Mouse (Mus musculus) lung, postnatal 0 days (tissue): ENCODE measurements around the gene Epb41l3. TPM values are rescaled to one million over a fixed set of nuclear protein-coding genes. Genes with fewer than 3 reads are reported as not detected.

Source experiments
- ATAC-seq: fragments of 200-750 bp; cut with Nextera tagmentation; 2 replicates; pipeline ENCODE4 v1.8.0; 2017; ENCODE audit warnings: moderate library complexity
- DNase-seq: peaks from one replicate; pipeline ENCODE4 v3.0.0-alpha.2; 2016; ENCODE audit warnings: low spot score
- H3K27ac ChIP-seq: fragments of 300-500 bp; sonication (generic); 2 replicates; pipeline ENCODE4 v1.5.1; 2014; ENCODE audit warnings: antibody characterized with exemption, mild to moderate bottlenecking, low read length, mixed read lengths
- H3K27me3 ChIP-seq: fragments of 300-500 bp; sonication (generic); replicated peaks from 2 replicates; pipeline ENCODE4 v1.6.1; 2014; ENCODE audit warnings: low read length, mixed read lengths; ENCODE audit not compliant: insufficient read depth
- H3K36me3 ChIP-seq: fragments of 300-500 bp; sonication (generic); 2 replicates; pipeline ENCODE4 v1.6.1; 2014; ENCODE audit warnings: low read length, mixed read lengths; ENCODE audit not compliant: insufficient read depth
- H3K4me1 ChIP-seq: fragments of 300-500 bp; sonication (generic); 2 replicates; pipeline ENCODE4 v1.6.1; 2014; ENCODE audit warnings: antibody characterized with exemption, low read depth, low read length, mixed read lengths; ENCODE audit not compliant: insufficient read depth
- H3K4me2 ChIP-seq: fragments of 300-500 bp; sonication (generic); replicated peaks from 2 replicates; pipeline ENCODE4 v1.6.1; 2014; ENCODE audit warnings: low read depth, mild to moderate bottlenecking, low read length, moderate library complexity, mixed read lengths
- H3K4me3 ChIP-seq: fragments of 300-500 bp; sonication (generic); 2 replicates; pipeline ENCODE4 v1.5.1; 2014; ENCODE audit warnings: low read depth, low read length
- H3K9ac ChIP-seq: fragments of 300-500 bp; sonication (generic); replicated peaks from 2 replicates; pipeline ENCODE4 v1.6.1; 2014; ENCODE audit warnings: low read depth, mild to moderate bottlenecking
- H3K9me3 ChIP-seq: fragments of 300-500 bp; sonication (generic); 2 replicates; pipeline ENCODE4 v1.6.1; 2016; ENCODE audit warnings: low read length, mixed read lengths
- CTCF ChIP-seq: IDR thresholded peaks from 2 replicates; pipeline ENCODE4 v1.5.1; 2016; ENCODE audit warnings: antibody characterized with exemption, mild to moderate bottlenecking
- EP300 ChIP-seq: IDR thresholded peaks from 2 replicates; pipeline ENCODE4 v1.6.1; 2016; ENCODE audit warnings: antibody characterized with exemption, mild to moderate bottlenecking, control low read depth
- WGBS: fragments of 180-500 bp; shearing (Covaris S2); extraction: QIAGEN DNeasy Blood & Tissue Kit; methylation state at CpG from one replicate; pipeline ENCODE4 v1.1.7; 2014; 5-methylcytosine and 5-hydroxymethylcytosine counted together
- polyA plus RNA-seq: library from polyadenylated mRNA; unstranded; fragments of >200 nt; fragmentation: Nextera tagmentation; extraction: Ambion mirVana; gene quantifications from 2 replicates; pipeline ENCODE4 v1.2.1, GENCODE M21; 2015

The Epb41l3 gene
- polyA plus RNA-seq, 1 experiment from 2014 or later: 10.0 TPM

- no peaks in the 10 kb centered on the region for H3K27me3 ChIP-seq
- H3K4me1 ChIP-seq: peaks cover 12% of the 10 kb centered on the region; the same call in 1 of the 2 replicates
- no peak overlapping the region for H3K4me3 ChIP-seq
- no peaks in the 10 kb centered on the region for H3K36me3 ChIP-seq
- ATAC-seq (no peak), DNase-seq (peak; percentile 36)
- no peak overlapping the region for H3K27ac ChIP-seq
- H3K9me3 ChIP-seq: no peaks in the 10 kb centered on the region
- H3K9ac ChIP-seq: no peak overlapping the region
- 52% methylated on average over 6 of the region's 6 CpGs for WGBS
- no peak for TF ChIP-seq EP300
- TF ChIP-seq CTCF: no peak
- no peak overlapping the region for H3K4me2 ChIP-seq
Observed at GRCm38 (mm10) chr17:69221377-69221776, 145.9 kb downstream of the Epb41l3 start.

DNA sequence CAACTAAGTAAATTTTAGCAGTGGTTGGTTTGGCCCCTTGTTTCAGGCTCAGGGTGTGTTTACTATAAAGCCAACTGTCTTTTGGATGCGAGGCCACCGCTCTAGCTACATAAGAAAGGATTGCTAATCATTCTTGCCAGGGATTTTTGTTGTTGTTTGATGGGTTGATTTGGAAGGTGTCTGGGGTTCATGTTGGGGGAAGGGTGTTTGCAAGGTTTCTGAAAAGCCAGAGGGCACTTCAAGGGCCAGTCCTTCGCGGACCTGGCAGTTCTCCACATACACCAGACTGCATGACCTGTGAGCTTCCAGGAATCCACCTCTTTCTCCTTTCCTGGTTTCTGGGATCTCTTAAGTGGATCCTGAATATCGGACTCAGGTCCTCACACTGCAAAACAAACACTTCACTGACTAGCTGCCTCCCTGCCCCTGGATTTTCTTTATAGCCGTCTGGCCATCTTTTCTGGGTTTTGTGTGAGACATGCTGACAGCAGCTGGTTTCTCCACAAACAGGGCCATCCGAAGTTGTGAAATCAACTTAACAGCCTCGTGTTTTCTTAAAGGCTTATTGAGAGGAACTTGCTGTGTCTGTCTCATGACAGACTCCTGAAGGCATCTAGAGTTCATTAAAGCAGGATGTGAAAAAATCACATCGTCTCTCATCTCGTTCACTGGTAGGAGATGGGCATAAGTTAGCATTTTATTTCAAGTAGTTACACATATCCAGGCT is 146.6 kb downstream of the Epb41l3 start:
- Histone ChIP-seq H3K36me3 (no peaks in the 10 kb centered on the region), H3K9me3 (no peaks in the 10 kb centered on the region), H3K9ac (no peak overlapping the region), H3K27me3 (no peaks in the 10 kb centered on the region), H3K4me2 (no peak overlapping the region), H3K4me1 (peaks cover 12% of the 10 kb centered on the region; the same call in 1 of the 2 replicates), H3K27ac (peak overlapping the region; percentile 26; the same call in 1 of the 2 replicates), H3K4me3 (no peak overlapping the region)
- DNase-seq: peak; percentile 77
- 15% methylated on average over 10 of the region's 10 CpGs for WGBS
- peak; percentile 69 for ATAC-seq
- TF ChIP-seq EP300: no peak
- no peak for TF ChIP-seq CTCF

- Histone ChIP-seq H3K4me3 (no peak overlapping the region), H3K9me3 (no peaks in the 10 kb centered on the region), H3K9ac (no peak overlapping the region), H3K4me2 (no peak overlapping the region), H3K27me3 (no peaks in the 10 kb centered on the region), H3K27ac (no peak overlapping the region), H3K4me1 (peaks cover 12% of the 10 kb centered on the region; the same call in 1 of the 2 replicates), H3K36me3 (no peaks in the 10 kb centered on the region)
- 79% methylated on average over 7 of the region's 7 CpGs for WGBS
- no peak for TF ChIP-seq EP300
- no peak for TF ChIP-seq CTCF
- ATAC-seq (no peak), DNase-seq (no peak)
Observed at GRCm38 (mm10) chr17:69225996-69226395, 150.5 kb downstream of the Epb41l3 start.

- WGBS: 44% methylated on average over 9 of the region's 9 CpGs
- Histone ChIP-seq H3K4me1 (0 out of 2 replicates have a peak, but pooled peaks cover 2% of the 10 kb centered on the region), H3K9ac (no peak overlapping the region), H3K36me3 (no peaks in the 10 kb centered on the region), H3K27me3 (no peaks in the 10 kb centered on the region), H3K4me2 (no peak overlapping the region), H3K9me3 (no peaks in the 10 kb centered on the region), H3K27ac (no peak overlapping the region), H3K4me3 (no peak overlapping the region)
- DNase-seq (peak; percentile 65), ATAC-seq (peak; percentile 75)
- no peak for TF ChIP-seq EP300
- no peak for TF ChIP-seq CTCF
Observed at GRCm38 (mm10) chr17:69227426-69228014, 152.0 kb downstream of the Epb41l3 start.

DNA sequence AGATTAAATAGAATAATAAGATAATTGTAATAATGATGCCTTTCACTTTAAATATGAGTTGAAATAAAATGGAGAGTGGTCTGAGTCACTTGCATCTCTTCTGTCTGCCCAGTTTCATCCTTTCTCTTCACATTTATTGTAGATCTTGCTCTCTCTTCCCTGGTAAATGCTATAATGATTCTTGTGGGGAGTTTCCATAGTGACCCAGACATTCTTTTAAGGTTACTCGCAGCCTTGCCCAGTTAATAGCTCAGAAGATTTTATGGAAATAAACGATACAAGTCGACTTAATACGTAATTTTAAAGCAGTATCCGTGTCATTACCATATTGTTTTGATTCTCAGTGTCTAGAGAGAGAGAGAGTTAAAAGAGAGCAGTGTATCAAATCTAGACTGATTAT is 154.0 kb downstream of the Epb41l3 start:
- TF ChIP-seq CTCF (no peak), EP300 (no peak)
- H3K9me3 ChIP-seq: no peaks in the 10 kb centered on the region
- ATAC-seq: no peak
- no peaks in the 10 kb centered on the region for H3K4me1 ChIP-seq
- H3K9ac ChIP-seq: no peak overlapping the region
- H3K4me2 ChIP-seq: no peak overlapping the region
- no peak overlapping the region for H3K4me3 ChIP-seq
- H3K27ac ChIP-seq: no peak overlapping the region
- DNase-seq: no peak
- H3K27me3 ChIP-seq: no peaks in the 10 kb centered on the region
- 65% methylated on average over 5 of the region's 5 CpGs for WGBS
- H3K36me3 ChIP-seq: no peaks in the 10 kb centered on the region

GRCm38 (mm10) chr17:69230131-69230621 is 154.7 kb downstream of the Epb41l3 start:
- H3K4me3 ChIP-seq: no peak overlapping the region
- H3K27ac ChIP-seq: no peak overlapping the region
- no peak overlapping the region for H3K4me2 ChIP-seq
- H3K27me3 ChIP-seq: no peaks in the 10 kb centered on the region
- TF ChIP-seq CTCF (no peak), EP300 (no peak)
- 50% methylated on average over 6 of the region's 6 CpGs for WGBS
- no peak overlapping the region for H3K9ac ChIP-seq
- ATAC-seq: no peak
- no peak for DNase-seq
- no peaks in the 10 kb centered on the region for H3K9me3 ChIP-seq
- H3K4me1 ChIP-seq: no peaks in the 10 kb centered on the region
- no peaks in the 10 kb centered on the region for H3K36me3 ChIP-seq
